Mouse (Mus musculus) left cerebral cortex, adult 2 months (tissue): ENCODE measurements around the gene Acoxl. TPM values are rescaled to one million over a fixed set of nuclear protein-coding genes. Genes with fewer than 3 reads are reported as not detected.
A peak's percentile ranks its signal among the peaks of the same experiment; 100 is the strongest.

ENCODE experiments used
- DNase-seq, 2 experiments: peaks; one replicate each; pipeline ENCODE4 v3.0.0; 2021 to 2022; ENCODE audit warnings: low spot score in 2 of 2, mixed read lengths in 1 of 2; ENCODE audit errors: extremely low spot score in 1 of 2
- H3K27ac ChIP-seq: fragments of 200-600 bp; 2 replicates; pipeline ENCODE4 v1.8.1; 2022
- H3K4me3 ChIP-seq: fragments of 200-600 bp; 2 replicates; pipeline ENCODE4 v1.8.1; 2022
- CTCF ChIP-seq: fragments of 200-600 bp; IDR thresholded peaks from 2 replicates; pipeline ENCODE4 v1.8.1; 2022; ENCODE audit warnings: antibody characterized with exemption, mild to moderate bottlenecking, moderate library complexity
- intact Hi-C: fragments of 180-260 bp; cut with DNase I; formaldehyde crosslinking; loops from one replicate; pipeline ENCODE4 v1.15.1; 2025
- long read RNA-seq, 2 experiments: library from polyadenylated mRNA; stranded (forward); transcript quantifications; one replicate each; pipeline ENCODE4 v2.0.0; 2021; ENCODE audit warnings: borderline mapping rate in 2 of 2
- total RNA-seq, 2 experiments: library from RNA; stranded (reverse); gene quantifications; 2 replicates each; pipeline ENCODE4 v1.2.3; 2021

Acoxl gene
- total RNA-seq, result not detected
- long read RNA-seq, experiment 1, result 0 reads
- long read RNA-seq, experiment 2, result 0 reads

DNA sequence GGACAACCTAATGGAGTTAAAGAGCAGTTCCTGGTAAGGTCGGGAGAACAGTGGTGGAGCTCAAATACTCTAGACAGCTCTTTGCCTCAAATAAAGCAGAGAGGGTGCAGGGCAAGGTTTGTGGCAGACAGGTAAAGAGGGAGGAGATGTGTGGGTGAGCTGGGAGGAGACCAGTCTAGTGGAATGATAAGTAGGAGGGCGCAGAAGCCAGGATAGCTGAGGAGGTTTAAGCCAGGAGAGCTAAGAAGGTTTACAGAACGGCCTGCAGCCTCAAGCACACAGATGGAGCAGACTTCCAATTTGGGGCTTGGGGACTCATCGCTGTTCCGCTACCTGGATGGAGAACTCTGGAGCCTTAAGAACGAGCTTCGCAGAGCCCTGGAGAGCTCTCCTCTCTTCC, at the start of gene Acoxl:
Gene Acoxl (plus strand): TSS at position 301 of the 400 bp plus-strand sequence.
- intact Hi-C loops, result no loop called here
- no peak for DNase-seq
- H3K27ac ChIP-seq, result no peak within 1 kb of the TSS
- no peak for TF ChIP-seq CTCF
- no peak within 1 kb of the TSS for H3K4me3 ChIP-seq

DNA sequence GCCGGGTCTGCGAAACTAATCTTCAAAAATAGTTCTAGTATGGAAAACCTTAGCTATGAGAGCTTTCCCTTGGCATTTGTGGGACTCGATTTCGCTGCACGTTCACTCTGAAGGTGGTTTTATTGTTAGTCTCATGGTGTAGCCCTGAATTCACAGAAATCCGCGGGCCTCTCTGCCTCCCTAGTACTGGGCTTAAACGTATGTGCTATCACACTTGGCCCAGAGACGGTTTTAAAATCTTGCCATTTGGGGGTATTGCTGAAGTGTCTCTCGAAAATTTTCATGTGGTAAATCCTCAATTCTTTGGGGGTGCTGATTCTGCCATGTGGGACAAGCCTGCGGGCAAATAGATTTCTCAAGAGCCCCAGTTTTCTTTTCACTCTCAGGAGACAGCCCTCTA, 49.5 kb upstream of the Acoxl start:
- intact Hi-C loops, result no loop called here
- TF ChIP-seq CTCF, result no peak
- DNase-seq, result no peak
- H3K4me3 ChIP-seq, result peak overlapping the region; percentile 96
- peak overlapping the region; percentile 28; the same call in 1 of the 2 replicates for H3K27ac ChIP-seq

GRCm38 (mm10) chr2:127789651-127790270, 48.9 kb upstream of the Acoxl start:
- Histone ChIP-seq H3K27ac (no peak overlapping the region), H3K4me3 (no peak overlapping the region)
- DNase-seq, result no peak
- intact Hi-C loops, result no loop called here
- TF ChIP-seq CTCF, result no peak

DNA sequence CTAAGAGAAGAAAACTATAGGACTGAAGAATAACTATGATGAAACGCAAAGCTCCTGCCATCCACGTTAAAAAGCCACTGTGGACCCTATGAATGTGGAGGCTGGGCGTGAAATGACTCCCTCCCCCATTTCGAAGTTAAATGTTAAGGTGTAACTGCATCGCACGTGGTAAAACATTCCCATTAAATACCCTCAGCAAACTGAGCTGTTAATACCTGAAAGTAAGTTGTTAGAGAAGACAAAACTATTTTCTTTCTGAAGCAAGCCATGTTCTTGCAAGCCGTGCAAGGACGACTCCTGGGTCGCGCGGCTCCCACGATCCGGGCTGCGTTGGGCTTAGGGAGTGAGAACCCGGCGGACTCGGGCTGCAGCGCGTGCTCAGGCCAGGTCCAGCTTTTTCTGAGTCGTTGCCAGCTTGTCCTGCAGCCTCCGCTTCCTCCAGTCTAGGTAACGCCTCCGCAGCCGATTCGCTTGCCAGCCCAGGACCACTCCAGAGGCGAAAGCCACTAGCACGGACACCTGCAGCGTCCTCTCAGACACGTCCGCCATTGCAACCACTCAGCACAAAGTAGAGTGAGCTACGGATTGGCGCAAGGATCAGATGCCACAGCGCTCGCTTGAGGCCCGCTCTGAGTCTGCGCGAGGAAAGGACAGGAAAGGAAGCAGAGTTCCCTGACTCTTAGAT, 46.6 kb upstream of the Acoxl start, which contains the start of gene Mtln:
Gene Mtln (minus strand): TSS at position 570 of the 685 bp plus-strand sequence.
- TF ChIP-seq CTCF, result no peak
- H3K4me3 ChIP-seq, result peak within 1 kb of the TSS; percentile 62
- intact Hi-C loops, result no loop called here
- peak within 1 kb of the TSS; percentile 91 for H3K27ac ChIP-seq
- peak; percentile 87 to 89 for DNase-seq

DNA sequence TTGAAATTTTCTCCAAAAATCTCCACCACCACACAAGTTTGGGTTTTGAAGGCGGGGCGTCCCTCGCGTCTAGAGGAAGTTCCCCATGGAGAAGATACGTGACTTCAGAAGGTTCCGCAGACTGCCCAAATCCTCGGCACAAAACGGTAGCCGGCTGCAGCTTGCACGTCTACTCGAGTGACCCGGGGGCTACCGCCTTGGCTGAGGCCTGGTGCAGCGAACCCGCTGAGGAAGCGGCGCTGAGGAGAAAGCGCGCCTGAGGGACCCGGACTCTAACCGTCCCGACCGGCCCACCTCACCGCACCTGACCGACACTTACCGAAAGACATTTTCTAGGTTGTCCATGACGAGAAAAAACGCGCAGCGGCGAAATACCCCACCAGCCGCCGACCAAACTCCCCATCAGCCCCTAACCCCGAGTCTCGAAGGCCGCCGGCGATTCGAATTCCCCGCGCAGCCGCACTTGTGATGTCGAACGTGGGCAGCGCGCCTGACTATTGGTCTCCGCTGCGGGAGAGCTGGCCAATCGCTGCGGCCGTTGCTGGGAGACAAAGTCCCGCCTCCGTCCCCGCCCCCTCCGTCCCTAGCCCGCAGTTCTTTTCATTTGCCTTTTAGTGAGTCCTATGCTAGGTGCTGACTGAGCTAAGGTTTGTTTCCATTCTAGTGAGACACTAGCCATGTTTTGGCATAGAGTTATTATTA, 7.1 kb upstream of the Acoxl start, which contains the start of gene Bub1:
Gene Bub1 (minus strand): TSS at position 465 of the 702 bp plus-strand sequence.
- no peak within 1 kb of the TSS for H3K27ac ChIP-seq
- intact Hi-C loops, result no loop called here
- peak; percentile 19; the same call in 1 of the 2 replicates for TF ChIP-seq CTCF
- peak; percentile 91 to 92 for DNase-seq
- H3K4me3 ChIP-seq, result peak within 1 kb of the TSS; percentile 52

DNA sequence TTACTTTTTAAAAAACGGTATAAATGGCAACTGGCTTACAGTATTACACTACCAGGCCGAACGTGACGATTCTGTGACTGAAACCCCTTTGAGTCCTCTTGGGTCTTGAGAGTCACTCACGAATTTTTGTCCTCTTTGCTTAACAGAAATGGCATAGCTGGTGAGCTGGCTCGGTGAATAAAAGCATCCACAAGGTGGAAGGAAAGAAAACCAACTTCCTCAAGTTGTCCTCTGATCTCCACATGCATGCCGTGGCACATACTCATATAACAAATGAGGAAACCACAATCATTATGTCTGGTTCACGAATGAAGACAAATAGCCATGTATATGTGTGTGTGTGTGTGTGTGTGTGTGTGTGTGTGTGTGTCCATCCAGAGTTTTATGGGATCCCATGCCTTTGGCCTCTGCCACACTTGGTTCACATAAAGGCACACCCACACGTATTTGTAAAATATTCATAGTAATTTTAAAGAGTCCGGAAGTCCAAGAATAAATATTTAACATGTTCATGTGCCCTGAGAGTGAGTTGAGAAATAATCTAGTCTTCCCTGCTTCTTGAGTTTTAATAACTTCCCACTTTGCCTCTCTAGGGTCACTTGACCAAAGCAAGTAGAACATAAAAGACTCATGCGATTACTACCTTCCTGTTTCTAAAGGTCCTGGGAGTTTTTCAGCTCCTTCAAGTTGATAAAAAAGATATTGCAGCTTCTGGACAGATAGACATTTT, 6.4 kb upstream of the Acoxl start:
- H3K27ac ChIP-seq, result no peak overlapping the region
- intact Hi-C loops, result no loop called here
- peak overlapping the region; percentile 52 for H3K4me3 ChIP-seq
- no peak for DNase-seq
- TF ChIP-seq CTCF, result no peak

DNA sequence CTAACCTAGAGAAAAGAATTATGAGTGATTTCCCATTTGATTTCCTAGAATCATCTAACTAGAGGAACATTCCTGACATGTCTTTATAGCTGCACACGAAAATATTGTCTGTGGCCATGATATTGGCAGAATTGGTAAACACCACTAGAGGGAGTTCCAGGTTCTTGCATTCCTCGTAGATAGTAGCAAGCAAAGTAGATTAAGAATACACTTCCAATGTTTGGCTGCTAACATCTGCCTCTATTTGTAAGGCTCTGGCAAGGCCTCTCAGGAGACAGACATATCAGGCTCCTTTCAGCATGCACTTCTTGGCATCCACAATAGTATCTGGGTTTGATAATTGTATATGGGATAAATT, 5.9 kb upstream of the Acoxl start:
- no peak overlapping the region for H3K4me3 ChIP-seq
- intact Hi-C loops, result no loop called here
- no peak for DNase-seq
- peak; percentile 53 for TF ChIP-seq CTCF
- no peak overlapping the region for H3K27ac ChIP-seq

GRCm38 (mm10) chr2:127839425-127839824, 749 bp downstream of the Acoxl start:
- no peak for DNase-seq
- intact Hi-C loops, result no loop called here
- no peak overlapping the region for H3K27ac ChIP-seq
- H3K4me3 ChIP-seq, result no peak overlapping the region
- no peak for TF ChIP-seq CTCF

GRCm38 (mm10) chr2:127841402-127841801, 2.7 kb downstream of the Acoxl start:
- no peak overlapping the region for H3K27ac ChIP-seq
- no peak for TF ChIP-seq CTCF
- H3K4me3 ChIP-seq, result no peak overlapping the region
- no peak for DNase-seq
- intact Hi-C loops, result no loop called here

GRCm38 (mm10) chr2:127842421-127842820, 3.7 kb downstream of the Acoxl start:
- Histone ChIP-seq H3K4me3 (no peak overlapping the region), H3K27ac (no peak overlapping the region)
- TF ChIP-seq CTCF, result no peak
- intact Hi-C loops, result no loop called here
- DNase-seq, result no peak

DNA sequence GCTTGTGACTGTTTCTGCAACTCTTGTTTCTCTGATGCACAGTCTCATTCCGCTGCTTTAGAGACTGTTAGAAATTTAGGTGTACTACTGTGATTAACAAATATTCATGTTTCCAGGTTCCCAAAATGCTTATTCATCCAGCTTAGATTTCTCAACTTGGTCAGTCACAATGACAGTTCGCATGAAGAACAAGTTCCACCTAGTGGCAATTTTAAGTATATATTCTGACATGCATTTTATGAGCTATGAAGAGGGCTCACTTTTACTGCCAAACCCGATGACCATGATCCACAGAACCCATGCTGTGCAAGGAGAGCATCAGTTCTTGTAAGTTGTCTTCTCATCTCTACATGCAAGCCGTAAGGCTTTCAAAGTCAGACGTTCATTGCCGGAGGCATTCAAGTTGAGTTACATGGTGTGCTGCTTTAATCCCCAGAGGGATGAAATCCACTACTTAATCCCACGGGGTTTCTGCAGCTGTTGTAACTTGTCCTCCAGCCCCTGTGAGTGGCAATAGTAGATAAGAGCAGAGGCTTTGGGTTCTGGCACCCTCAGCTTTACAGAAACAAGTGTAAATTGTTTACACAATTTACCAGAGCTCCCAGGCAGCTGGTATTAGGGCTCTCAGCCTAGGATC, 6.8 kb downstream of the Acoxl start:
- peak; percentile 63 for TF ChIP-seq CTCF
- no peak for DNase-seq
- H3K4me3 ChIP-seq, result no peak overlapping the region
- H3K27ac ChIP-seq, result no peak overlapping the region
- intact Hi-C loops, result loop anchor here (5.0 kb wide), 1 partner anchor 238 kb away; no protein-coding TSS in a partner anchor
